Mouse (Mus musculus) ES-Bruce4 (cell line): ENCODE data around the gene Atn1.

Experiments
- CTCF ChIP-seq: IDR thresholded peaks from one replicate; pipeline ENCODE4 v1.8.1; 2011; ENCODE audit warnings: low read depth, low read length
- EP300 ChIP-seq: IDR thresholded peaks from 2 replicates; pipeline ENCODE4 v1.6.1; 2011; ENCODE audit warnings: low read depth, low read length; ENCODE audit not compliant: insufficient read depth
- POLR2A ChIP-seq: IDR thresholded peaks from one replicate; pipeline ENCODE4 v1.8.1; 2011; ENCODE audit warnings: low read length; ENCODE audit not compliant: insufficient read depth

DNA sequence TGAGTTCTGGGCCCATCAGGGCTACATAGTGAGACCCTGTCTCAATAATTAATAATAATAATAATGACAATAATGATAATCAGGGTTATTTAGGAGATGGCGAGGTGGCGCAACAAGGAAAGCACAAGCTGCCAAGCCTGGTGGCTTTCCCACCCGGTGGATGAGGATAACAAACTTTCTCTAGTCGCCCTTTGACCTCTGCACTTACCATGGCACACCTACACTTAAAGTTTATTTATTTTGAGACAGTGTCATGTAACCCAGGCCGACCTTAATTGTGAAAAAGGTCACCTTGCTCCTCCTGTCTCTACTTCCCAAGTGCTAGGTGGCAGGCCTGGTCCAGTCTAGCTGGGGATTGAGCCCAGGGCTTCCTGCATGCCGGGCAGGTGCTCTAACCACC is 57.6 kb downstream of the Atn1 start:
- TF ChIP-seq POLR2A, result no peak
- TF ChIP-seq CTCF, result no peak
- TF ChIP-seq EP300, result no peak
